Mouse (Mus musculus): Measurements from ENCODE around the gene Tmem144.

The Tmem144 gene

DNA sequence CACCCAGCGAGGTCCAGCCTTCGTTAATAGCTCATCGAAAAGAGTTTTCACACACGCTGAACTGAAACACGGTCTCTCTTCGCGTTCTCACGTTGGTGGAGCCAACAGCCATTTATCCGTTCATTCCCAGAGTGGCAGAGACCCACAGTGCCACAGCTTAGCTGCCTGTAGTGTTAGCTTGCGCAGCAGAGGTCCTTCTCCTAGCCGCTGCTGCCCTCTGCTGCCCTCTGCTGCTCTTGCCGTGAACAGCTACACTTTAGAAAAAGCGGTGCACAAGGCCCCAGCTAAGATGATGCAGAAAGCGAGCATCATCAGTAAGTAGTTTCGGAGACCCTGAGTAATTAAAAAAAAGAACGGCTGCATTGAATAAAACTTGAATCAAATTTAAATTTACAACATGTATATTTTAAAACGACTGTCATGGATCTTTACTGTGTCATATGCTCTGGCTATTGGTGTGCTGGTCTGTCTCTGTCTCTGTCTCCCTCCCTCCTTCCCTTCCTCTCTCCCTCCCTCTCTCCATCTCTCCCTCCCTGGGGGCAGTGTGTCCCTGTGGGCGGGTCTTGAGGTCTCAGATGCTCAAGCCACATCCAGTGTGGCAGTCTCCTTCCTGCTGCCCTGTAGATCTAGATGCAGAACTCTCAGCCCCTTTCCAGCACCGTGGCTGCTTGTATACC lies 38.6 kb downstream of the Tmem144 start:
- in situ Hi-C loops (cut with MboI, MseI), result loop anchor here (5.0 to 25.0 kb wide), 4 partner anchors 142 to 852 kb away; no protein-coding TSS in a partner anchor

- in situ Hi-C loops (cut with MboI, MseI), result loop anchor here (5.0 to 25.0 kb wide), 4 partner anchors 140 to 850 kb away; no protein-coding TSS in a partner anchor
These were observed 40.5 kb downstream of the Tmem144 start for GRCm38 (mm10) chr3:79812042-79812441.

- in situ Hi-C loops (cut with MboI, MseI), result loop anchor here (5.0 to 25.0 kb wide), 4 partner anchors 139 to 849 kb away; no protein-coding TSS in a partner anchor
These were observed 40.9 kb downstream of the Tmem144 start for GRCm38 (mm10) chr3:79811632-79812031.

DNA sequence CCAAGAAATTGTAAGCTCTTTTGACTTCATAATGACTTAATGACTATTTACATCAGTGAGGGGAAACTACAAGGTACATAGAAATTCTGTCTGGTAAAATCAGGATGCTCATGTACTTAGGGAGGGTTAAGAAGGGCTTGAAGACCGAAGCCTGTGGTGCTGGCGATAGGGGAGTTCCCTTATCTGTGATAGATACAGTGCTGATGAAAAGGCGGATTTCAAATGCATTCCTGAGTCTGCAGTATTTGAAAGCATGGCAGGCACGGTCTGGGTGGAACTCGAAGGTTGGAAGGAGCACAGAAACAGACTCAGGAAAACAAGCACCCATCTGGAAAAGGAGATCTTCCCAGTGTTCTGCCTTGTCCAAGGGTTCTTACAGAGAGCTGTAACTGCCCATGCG lies 42.0 kb downstream of the Tmem144 start:
- in situ Hi-C loops (cut with MboI, MseI), result loop anchor here (5.0 to 25.0 kb wide), 4 partner anchors 138 to 848 kb away; no protein-coding TSS in a partner anchor

DNA sequence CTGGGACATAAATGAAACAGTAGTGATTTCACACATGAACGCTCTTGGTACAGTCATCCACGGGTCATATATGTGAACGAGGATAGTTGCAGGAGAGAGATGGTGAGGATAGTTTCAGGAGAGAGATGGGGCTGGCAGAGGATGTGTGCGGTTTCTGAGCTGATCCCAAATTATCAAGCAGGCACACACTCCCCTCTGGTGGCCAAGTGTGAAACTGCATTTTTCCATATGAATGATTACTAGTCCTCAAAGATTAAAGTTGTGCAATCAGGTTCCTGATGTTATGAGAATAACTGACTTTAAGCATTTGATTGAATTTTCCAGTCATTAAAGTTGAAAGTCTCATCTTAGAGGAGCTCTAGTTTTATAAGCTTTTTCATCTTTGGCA lies 43.4 kb downstream of the Tmem144 start:
- in situ Hi-C loops (cut with MboI, MseI), result loop anchor here in 1 of 2 experiments (25.0 kb wide), 1 partner anchor 847 kb away; no protein-coding TSS in a partner anchor

DNA sequence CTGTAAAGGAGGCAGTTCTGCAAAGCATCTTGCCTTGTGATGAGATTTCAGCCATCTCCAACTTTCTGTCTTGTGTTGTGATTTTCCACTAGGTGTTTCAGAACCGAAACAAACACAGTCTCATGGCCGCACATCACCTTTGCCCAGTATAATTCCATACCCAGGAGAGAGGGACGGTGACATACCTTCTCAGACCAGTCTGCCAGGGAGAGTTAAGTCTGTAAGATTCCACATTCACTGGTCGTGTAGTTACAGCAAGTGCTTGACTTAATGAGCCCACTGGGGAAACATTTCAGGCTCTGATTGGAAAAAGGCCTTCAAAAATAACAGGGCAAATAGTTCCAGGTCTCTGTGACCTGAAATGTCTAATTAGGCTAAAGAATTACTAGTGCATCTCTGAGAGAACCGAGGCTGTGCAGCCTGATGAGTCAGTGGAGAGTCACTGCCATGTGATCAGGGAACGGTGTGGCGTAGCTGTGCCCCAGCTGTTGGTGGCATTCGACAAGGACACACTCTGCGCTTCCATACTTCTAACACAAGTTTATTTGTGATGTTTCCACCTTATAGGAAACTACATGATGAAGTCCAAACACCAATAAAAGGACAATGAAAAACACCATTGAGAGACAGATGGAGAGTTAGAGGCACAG lies 43.9 kb downstream of the Tmem144 start:
- in situ Hi-C loops (cut with MboI, MseI), result loop anchor here in 1 of 2 experiments (25.0 kb wide), 1 partner anchor 846 kb away; no protein-coding TSS in a partner anchor

- in situ Hi-C loops (cut with MboI, MseI), result loop anchor here in 1 of 2 experiments (25.0 kb wide), 1 partner anchor 838 kb away; no protein-coding TSS in a partner anchor
These were observed 51.8 kb downstream of the Tmem144 start for GRCm38 (mm10) chr3:79800761-79801160.

DNA sequence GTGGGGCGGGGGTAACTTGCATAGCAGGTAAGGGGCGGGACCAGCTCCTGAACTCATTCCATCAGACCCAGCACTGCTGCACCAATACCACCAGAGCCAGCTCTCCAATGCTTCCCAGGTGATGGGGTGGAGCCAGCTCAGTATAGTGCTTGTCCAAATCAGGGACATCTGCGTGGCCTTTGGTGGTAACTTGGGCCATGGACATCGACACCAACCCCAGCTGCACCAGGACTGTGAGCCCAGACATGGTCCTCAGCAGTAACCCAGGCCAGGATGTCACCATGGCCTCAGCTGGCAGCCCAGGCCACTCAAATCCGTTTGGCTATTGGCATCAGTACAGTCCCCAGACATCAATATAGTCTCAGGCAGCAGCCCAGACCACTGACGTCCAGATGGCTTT lies 60.3 kb downstream of the Tmem144 start:
- in situ Hi-C loops (cut with MboI, MseI), result loop anchor here in 1 of 2 experiments (5.0 kb wide), 1 partner anchor 50 kb away; no protein-coding TSS in a partner anchor

DNA sequence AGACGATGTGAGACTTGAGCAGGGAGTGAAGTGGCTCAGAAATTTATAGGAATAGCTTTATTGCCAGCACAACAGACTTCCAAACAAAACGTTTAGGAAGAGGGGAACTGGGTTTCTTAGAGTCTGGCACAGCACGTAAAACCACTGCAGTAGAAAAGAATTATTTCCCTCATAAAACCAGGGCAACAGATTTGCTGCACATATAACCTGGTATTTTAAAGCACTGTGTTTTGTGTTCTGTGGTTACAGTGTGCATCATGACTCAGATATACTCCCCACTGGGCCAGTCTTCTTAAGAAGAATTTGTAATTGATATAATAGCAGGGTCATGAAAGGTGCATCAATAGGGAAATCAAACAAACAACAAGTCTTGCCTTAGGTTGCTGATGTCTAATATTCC lies 62.2 kb downstream of the Tmem144 start:
- in situ Hi-C loops (cut with MboI, MseI), result loop anchor here in 1 of 2 experiments (5.0 kb wide), 1 partner anchor 48 kb away; no protein-coding TSS in a partner anchor

DNA sequence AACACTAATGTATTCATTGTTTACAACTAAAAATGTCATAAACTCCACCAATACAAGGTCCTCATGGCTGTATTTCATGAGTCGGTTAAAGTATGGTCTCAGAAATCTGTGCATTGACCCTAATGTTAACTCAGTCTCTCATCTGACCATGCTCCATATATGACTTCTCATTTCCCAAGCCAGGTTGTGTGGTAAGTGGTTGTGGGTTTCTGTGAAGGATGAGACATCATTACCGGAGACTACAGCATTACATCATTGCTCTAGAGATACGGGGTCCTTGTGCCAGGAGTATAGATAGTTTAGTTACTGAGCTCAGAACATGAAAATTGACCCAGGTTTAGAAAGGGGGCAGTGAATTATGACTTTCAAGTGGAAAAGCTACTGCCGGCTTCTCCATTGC lies 63.0 kb downstream of the Tmem144 start:
- in situ Hi-C loops (cut with MboI, MseI), result no loop called here

DNA sequence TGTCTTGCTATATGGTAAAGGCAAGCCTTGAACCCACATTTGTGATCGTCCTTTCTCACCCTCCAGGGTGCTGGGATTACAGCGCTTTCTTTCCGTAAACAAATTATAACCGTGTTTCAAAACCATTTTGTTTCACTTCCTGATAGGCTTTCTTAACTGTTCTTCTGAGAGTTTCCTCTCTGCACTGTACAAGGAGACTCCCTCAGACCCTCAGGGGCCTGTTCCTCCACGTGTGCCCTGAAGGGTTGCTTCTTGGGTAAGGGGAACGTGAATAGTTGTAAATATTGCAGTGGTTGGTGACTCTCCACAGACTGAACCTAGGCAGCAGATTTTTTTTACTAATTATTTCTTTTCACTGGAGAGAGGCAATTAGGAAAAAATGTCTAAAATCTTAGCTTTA lies 63.6 kb downstream of the Tmem144 start:
- in situ Hi-C loops (cut with MboI, MseI), result no loop called here

- in situ Hi-C loops (cut with MboI, MseI), result no loop called here
These were observed 68.2 kb downstream of the Tmem144 start for GRCm38 (mm10) chr3:79784362-79784736.

DNA sequence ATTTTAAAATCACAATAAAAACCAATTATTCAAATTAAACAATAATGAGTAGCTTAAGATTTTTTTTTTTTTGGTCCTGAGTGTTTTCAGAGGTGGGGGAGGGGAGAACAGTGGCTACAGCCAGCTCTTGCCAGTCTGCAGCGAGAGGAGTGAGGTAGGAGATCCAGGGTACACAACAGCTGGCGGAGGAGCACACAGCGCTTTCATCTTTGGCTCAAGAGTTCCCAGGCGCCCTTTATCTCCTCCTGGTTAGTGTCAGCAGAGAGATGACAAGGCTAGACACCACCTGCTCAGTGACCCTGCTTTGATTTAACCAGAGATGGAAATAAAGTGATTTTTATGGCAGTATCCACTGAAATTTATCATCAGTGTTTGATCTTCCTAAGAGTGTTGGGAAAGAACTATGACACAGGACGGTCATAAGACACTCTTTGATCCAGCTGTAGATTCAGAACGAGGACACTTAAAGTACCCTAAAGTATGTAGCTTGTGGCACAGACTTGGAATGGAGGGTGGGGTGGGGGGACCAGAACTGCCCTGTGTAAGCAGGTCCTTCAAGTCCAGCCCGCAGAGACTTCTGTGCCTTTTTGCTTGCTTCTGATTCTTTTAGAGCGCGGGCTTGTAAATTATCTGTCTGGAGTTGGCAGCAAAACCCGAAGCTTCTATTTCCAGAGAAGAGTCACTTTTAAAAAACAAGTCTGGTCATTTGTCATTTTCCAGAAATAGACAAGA lies 68.8 kb downstream of the Tmem144 start:
- in situ Hi-C loops (cut with MboI, MseI), result no loop called here

DNA sequence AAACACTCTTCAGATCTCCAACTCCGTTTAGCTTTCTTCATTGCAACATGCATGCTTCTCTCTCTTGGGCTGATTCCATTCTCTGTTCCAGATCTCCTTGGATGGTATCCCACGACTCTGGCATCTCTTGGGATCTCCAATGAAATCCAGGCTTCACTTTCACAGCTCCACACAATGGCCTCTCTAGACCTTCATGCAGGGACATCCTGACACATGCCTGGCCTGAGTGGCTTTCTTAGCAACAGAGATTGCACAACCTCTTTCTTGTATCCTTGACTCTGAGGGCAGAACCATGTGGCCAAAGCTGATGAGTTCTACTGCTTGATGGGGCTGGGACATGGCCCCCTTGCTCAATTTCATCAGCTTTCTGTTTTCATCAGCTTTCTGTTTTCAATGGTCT lies 79.9 kb downstream of the Tmem144 start:
- in situ Hi-C loops (cut with MboI, MseI), result no loop called here
